Mouse (Mus musculus): ENCODE results near the gene Ets1. TPM values are rescaled to one million over a fixed set of nuclear protein-coding genes. Genes with fewer than 3 reads are reported as not detected.

Gene Ets1
- polyA plus RNA-seq (2015; fragmentation: Nextera tagmentation; extraction: Ambion mirVana): 39.4 and 41.7 TPM in 2 replicates

DNA sequence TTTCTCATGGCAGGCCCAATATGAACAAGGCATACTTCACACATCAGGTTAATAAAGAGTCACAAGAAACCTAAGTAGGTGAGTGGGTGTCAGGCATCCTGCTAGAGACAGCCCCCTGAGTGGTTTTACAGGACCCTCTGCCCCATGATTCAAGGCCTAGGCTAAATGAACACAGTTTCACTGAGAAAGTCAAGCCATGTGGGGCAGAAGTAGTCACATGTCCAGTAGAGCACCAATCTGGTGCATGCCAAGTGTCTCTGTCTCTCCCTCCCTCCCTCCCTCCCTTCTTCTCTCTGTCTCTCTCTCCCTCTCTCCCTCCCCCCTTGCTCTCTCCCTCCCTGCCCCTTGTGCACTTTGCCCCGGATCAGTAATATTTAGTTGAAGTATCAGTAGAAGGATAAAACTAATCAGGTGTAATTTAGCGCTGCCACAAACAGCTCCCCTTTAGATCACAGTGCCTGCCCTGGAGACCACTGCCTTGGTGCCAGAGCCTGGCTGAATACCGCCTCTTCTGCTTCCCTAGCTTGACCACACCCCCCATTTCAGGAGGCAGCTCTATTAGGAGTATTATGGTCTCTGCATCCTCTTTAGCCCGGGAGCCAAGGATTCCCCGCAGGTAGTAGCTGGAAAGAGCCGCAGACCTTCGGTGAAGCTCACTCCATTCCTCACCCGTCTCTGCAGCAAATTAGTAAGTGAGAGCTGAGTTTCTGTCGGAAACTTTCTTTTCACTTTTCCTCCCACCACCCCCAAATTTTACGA, at the start of gene Ets1:
TSS of gene Ets1 (plus strand) at position 595 of the 759 bp plus-strand sequence.
- WGBS: 2% methylated on average over 10 of the region's 10 CpGs
- ATAC-seq (ENCODE audit: insufficient number of reproducible peaks, low FRiP score, low TSS enrichment, low read depth): no peak
- no peaks in the 10 kb centered on the region for H3K36me3 ChIP-seq
- H3K4me1 ChIP-seq: 0 out of 2 replicates have a peak, but pooled peaks cover 7% of the 10 kb centered on the region
- H3K9me3 ChIP-seq (replicated peaks): no peaks in the 10 kb centered on the region
- H3K27ac ChIP-seq (replicated peaks): no peak within 1 kb of the TSS
- H3K4me2 ChIP-seq (replicated peaks): peak within 1 kb of the TSS; percentile 28
- H3K4me3 ChIP-seq (replicated peaks): peak within 1 kb of the TSS; percentile 26
- H3K9ac ChIP-seq: no peak within 1 kb of the TSS
- peaks cover 12% of the 10 kb centered on the region for H3K27me3 ChIP-seq

- Histone ChIP-seq H3K4me3 (replicated peaks) (no peak overlapping the region), H3K9ac (no peak overlapping the region), H3K27ac (replicated peaks) (no peak overlapping the region), H3K4me2 (replicated peaks) (no peak overlapping the region), H3K4me1 (0 out of 2 replicates have a peak, but pooled peaks cover 9% of the 10 kb centered on the region), H3K9me3 (replicated peaks) (no peaks in the 10 kb centered on the region), H3K27me3 (peaks cover 5% of the 10 kb centered on the region; the same call in 1 of the 2 replicates), H3K36me3 (no peaks in the 10 kb centered on the region)
- WGBS: 4% methylated on average over 8 of the region's 8 CpGs
- no peak; the same call in 1 of the 2 replicates for ATAC-seq (ENCODE audit: insufficient number of reproducible peaks, low FRiP score, low TSS enrichment, low read depth)
Measured at GRCm38 (mm10) chr9:32589900-32590299, 46.1 kb upstream of the Ets1 start.

GRCm38 (mm10) chr9:32590571-32590970, 45.5 kb upstream of the Ets1 start:
- peaks cover 5% of the 10 kb centered on the region; the same call in 1 of the 2 replicates for H3K27me3 ChIP-seq
- 55% methylated on average over 5 of the region's 5 CpGs for WGBS
- H3K27ac ChIP-seq (replicated peaks): no peak overlapping the region
- 0 out of 2 replicates have a peak, but pooled peaks cover 11% of the 10 kb centered on the region for H3K4me1 ChIP-seq
- ATAC-seq (ENCODE audit: insufficient number of reproducible peaks, low FRiP score, low TSS enrichment, low read depth): no peak
- H3K9ac ChIP-seq: no peak overlapping the region
- H3K4me3 ChIP-seq (replicated peaks): no peak overlapping the region
- no peaks in the 10 kb centered on the region for H3K9me3 ChIP-seq (replicated peaks)
- no peaks in the 10 kb centered on the region for H3K36me3 ChIP-seq
- H3K4me2 ChIP-seq (replicated peaks): no peak overlapping the region

- Histone ChIP-seq H3K4me2 (replicated peaks) (peak overlapping the region; percentile 35), H3K9ac (no peak overlapping the region), H3K27me3 (peaks cover 5% of the 10 kb centered on the region; the same call in 1 of the 2 replicates), H3K4me1 (0 out of 2 replicates have a peak, but pooled peaks cover 11% of the 10 kb centered on the region), H3K4me3 (replicated peaks) (no peak overlapping the region), H3K36me3 (no peaks in the 10 kb centered on the region), H3K27ac (replicated peaks) (no peak overlapping the region; the same call in 1 of the 2 replicates), H3K9me3 (replicated peaks) (no peaks in the 10 kb centered on the region)
- ATAC-seq (ENCODE audit: insufficient number of reproducible peaks, low FRiP score, low TSS enrichment, low read depth): peak; percentile 80
- 8% methylated on average over 14 of the region's 14 CpGs for WGBS
Measured at GRCm38 (mm10) chr9:32591732-32592582, 44.1 kb upstream of the Ets1 start.

DNA sequence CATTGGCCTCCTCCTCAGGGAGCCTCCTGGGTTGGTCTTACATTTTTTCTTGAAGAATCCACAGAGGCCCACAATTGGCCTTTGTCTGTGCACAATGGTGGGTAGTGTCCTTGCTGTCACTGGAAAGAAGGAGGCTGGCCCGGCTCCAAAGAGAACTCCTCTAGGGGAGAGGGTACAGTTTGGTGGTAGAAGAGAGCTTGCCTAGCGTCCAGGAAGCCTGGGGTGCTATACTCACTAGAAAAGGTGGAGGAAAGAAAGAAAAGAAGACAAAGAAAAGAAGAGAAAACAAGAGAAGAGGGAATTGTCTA, 43.5 kb upstream of the Ets1 start:
- Histone ChIP-seq H3K36me3 (no peaks in the 10 kb centered on the region), H3K9ac (no peak overlapping the region), H3K27me3 (peaks cover 3% of the 10 kb centered on the region; the same call in 1 of the 2 replicates), H3K27ac (replicated peaks) (no peak overlapping the region), H3K9me3 (replicated peaks) (no peaks in the 10 kb centered on the region), H3K4me1 (0 out of 2 replicates have a peak, but pooled peaks cover 11% of the 10 kb centered on the region), H3K4me3 (replicated peaks) (no peak overlapping the region), H3K4me2 (replicated peaks) (no peak overlapping the region)
- ATAC-seq (ENCODE audit: insufficient number of reproducible peaks, low FRiP score, low TSS enrichment, low read depth): no peak
- 43% methylated on average over 2 of the region's 2 CpGs for WGBS

GRCm38 (mm10) chr9:32593816-32594215, 42.2 kb upstream of the Ets1 start:
- 0 out of 2 replicates have a peak, but pooled peaks cover 11% of the 10 kb centered on the region for H3K4me1 ChIP-seq
- no peaks in the 10 kb centered on the region for H3K27me3 ChIP-seq
- ATAC-seq (ENCODE audit: insufficient number of reproducible peaks, low FRiP score, low TSS enrichment, low read depth): no peak
- H3K9me3 ChIP-seq (replicated peaks): no peaks in the 10 kb centered on the region
- no peaks in the 10 kb centered on the region for H3K36me3 ChIP-seq
- no peak overlapping the region for H3K4me3 ChIP-seq (replicated peaks)
- WGBS: 5% methylated on average over 1 of the region's 1 CpGs
- no peak overlapping the region for H3K4me2 ChIP-seq (replicated peaks)
- no peak overlapping the region for H3K9ac ChIP-seq
- no peak overlapping the region for H3K27ac ChIP-seq (replicated peaks)

- Histone ChIP-seq H3K4me2 (replicated peaks) (no peak overlapping the region), H3K4me3 (replicated peaks) (no peak overlapping the region), H3K36me3 (no peaks in the 10 kb centered on the region), H3K9me3 (replicated peaks) (no peaks in the 10 kb centered on the region), H3K4me1 (0 out of 2 replicates have a peak, but pooled peaks cover 11% of the 10 kb centered on the region), H3K27ac (replicated peaks) (no peak overlapping the region), H3K27me3 (no peaks in the 10 kb centered on the region), H3K9ac (no peak overlapping the region)
- 40% methylated on average over 4 of the region's 4 CpGs for WGBS
- ATAC-seq (ENCODE audit: insufficient number of reproducible peaks, low FRiP score, low TSS enrichment, low read depth): no peak
Measured at GRCm38 (mm10) chr9:32594346-32594745, 41.7 kb upstream of the Ets1 start.

- Histone ChIP-seq H3K4me2 (replicated peaks) (no peak overlapping the region), H3K4me1 (0 out of 2 replicates have a peak, but pooled peaks cover 11% of the 10 kb centered on the region), H3K9me3 (replicated peaks) (no peaks in the 10 kb centered on the region), H3K4me3 (replicated peaks) (no peak overlapping the region), H3K36me3 (no peaks in the 10 kb centered on the region), H3K27me3 (no peaks in the 10 kb centered on the region), H3K27ac (replicated peaks) (no peak overlapping the region), H3K9ac (no peak overlapping the region)
- no peak for ATAC-seq (ENCODE audit: insufficient number of reproducible peaks, low FRiP score, low TSS enrichment, low read depth)
- 64% methylated on average over 7 of the region's 7 CpGs for WGBS
Measured at GRCm38 (mm10) chr9:32595076-32595820, 40.8 kb upstream of the Ets1 start.

DNA sequence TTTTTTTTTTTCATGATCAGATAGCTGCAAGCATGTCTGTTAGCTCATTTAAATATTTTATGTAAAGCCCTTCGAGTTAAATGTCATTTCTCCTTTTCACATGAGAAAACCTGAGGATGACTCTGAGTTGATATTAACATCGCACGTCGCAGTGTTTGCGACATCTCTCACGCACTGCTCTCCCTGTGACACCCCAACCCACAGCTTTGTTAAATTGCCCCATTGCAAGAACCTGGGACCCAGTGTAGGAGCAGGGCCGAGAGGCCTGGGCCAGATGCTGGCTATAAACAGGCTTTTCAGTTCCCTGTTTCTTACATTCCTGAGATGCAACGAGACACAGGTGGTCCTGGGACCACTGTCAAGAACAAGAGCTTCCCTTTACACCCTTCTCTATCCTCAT, 39.7 kb upstream of the Ets1 start:
- WGBS: 77% methylated on average over 8 of the region's 8 CpGs
- Histone ChIP-seq H3K4me3 (replicated peaks) (no peak overlapping the region), H3K9ac (no peak overlapping the region), H3K27ac (replicated peaks) (no peak overlapping the region), H3K9me3 (replicated peaks) (no peaks in the 10 kb centered on the region), H3K36me3 (no peaks in the 10 kb centered on the region), H3K4me2 (replicated peaks) (no peak overlapping the region), H3K4me1 (0 out of 2 replicates have a peak, but pooled peaks cover 11% of the 10 kb centered on the region), H3K27me3 (no peaks in the 10 kb centered on the region)
- no peak for ATAC-seq (ENCODE audit: insufficient number of reproducible peaks, low FRiP score, low TSS enrichment, low read depth)

- no peak overlapping the region for H3K4me3 ChIP-seq (replicated peaks)
- no peak overlapping the region for H3K9ac ChIP-seq
- H3K27me3 ChIP-seq: no peaks in the 10 kb centered on the region
- no peak overlapping the region for H3K4me2 ChIP-seq (replicated peaks)
- ATAC-seq (ENCODE audit: insufficient number of reproducible peaks, low FRiP score, low TSS enrichment, low read depth): no peak
- H3K9me3 ChIP-seq (replicated peaks): no peaks in the 10 kb centered on the region
- H3K36me3 ChIP-seq: no peaks in the 10 kb centered on the region
- no peaks in the 10 kb centered on the region for H3K4me1 ChIP-seq
- no peak overlapping the region for H3K27ac ChIP-seq (replicated peaks)
- 73% methylated on average over 5 of the region's 5 CpGs for WGBS
Measured at GRCm38 (mm10) chr9:32601953-32602352, 34.1 kb upstream of the Ets1 start.

DNA sequence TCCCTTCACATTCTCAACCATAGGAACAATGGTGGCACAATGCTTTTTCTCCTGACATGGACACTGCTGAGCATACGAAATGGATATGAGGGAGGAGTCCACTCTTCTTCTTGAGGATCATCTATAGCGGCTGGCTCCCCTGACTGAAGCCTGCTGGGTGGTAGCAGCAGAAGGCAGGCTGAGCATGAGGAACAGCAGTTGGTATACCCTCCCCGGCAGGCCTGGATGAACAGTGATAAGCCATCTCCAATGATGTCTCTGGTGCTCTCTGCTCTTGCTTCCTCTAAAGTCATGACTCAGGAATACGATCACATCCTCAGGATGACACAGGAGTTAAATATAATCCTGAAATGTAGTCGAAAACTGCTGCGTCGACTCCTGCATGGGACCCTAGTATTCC, 32.9 kb upstream of the Ets1 start:
- no peak overlapping the region for H3K4me2 ChIP-seq (replicated peaks)
- ATAC-seq (ENCODE audit: insufficient number of reproducible peaks, low FRiP score, low TSS enrichment, low read depth): no peak
- H3K9ac ChIP-seq: no peak overlapping the region
- H3K4me3 ChIP-seq (replicated peaks): no peak overlapping the region
- no peaks in the 10 kb centered on the region for H3K4me1 ChIP-seq
- H3K27me3 ChIP-seq: no peaks in the 10 kb centered on the region
- no peaks in the 10 kb centered on the region for H3K36me3 ChIP-seq
- WGBS: 87% methylated on average over 7 of the region's 7 CpGs
- H3K27ac ChIP-seq (replicated peaks): no peak overlapping the region
- H3K9me3 ChIP-seq (replicated peaks): no peaks in the 10 kb centered on the region
